8 mouse cellular contexts compared by ENCODE assay signal in genomic region chr6:145865886-145866851, GRCm38 (mm10). TPM values are rescaled to one million over a fixed set of nuclear protein-coding genes. Genes with fewer than 3 reads are reported as not detected.
DNase-seq lines count a peak whose midpoint lies in the region; ATAC-seq and TF ChIP-seq lines count a peak whose summit lies in the region.

No protein-coding gene starts in this region.

- no peaks in the 10 kb centered on the region for H3K4me1 ChIP-seq in G1E (ENCODE audit: insufficient read depth, low read depth, low read length)
- peaks cover 3% of the 10 kb centered on the region; the same call in 1 of the 2 replicates for H3K4me1 ChIP-seq in cerebellum, adult 2 months (ENCODE audit: control insufficient read depth, insufficient read depth, low read length)
- H3K4me1 ChIP-seq in hindbrain, embryonic 10.5 days (replicated peaks) = peaks cover 49% of the 10 kb centered on the region
- peaks cover 5% of the 10 kb centered on the region; the same call in 1 of the 2 replicates for H3K4me1 ChIP-seq in lung, embryonic 14.5 days (ENCODE audit: insufficient read depth)

- ATAC-seq in G1E (ENCODE audit: extremely low read depth, insufficient number of reproducible peaks, low FRiP score, poor library complexity, severe bottlenecking) = no peak
- peak; percentile 82 for ATAC-seq in lung, embryonic 14.5 days (ENCODE audit: insufficient read depth)

- DNase-seq in G1E (ENCODE audit: low spot score) = no peak
- DNase-seq in cerebellum, adult 2 months = peak; percentile 89 to 90
- peak; percentile 69 to 87 for DNase-seq in frontal cortex, adult 2 months (ENCODE audit: extremely low spot score in 1 of 2, low spot score in 1 of 2)
- DNase-seq in hindbrain, embryonic 10.5 days (ENCODE audit: low spot score) = peak; percentile 69
- peak; percentile 68 for DNase-seq in layer of hippocampus, adult 9-10 months (ENCODE audit: low spot score)
- peak; percentile 88 for DNase-seq in lung, embryonic 14.5 days
- peak; percentile 84 for DNase-seq in ovary, adult 18-20 months (ENCODE audit: low spot score)
- DNase-seq in urinary bladder, postnatal 25 days (ENCODE audit: low spot score) = peak; percentile 85

- peak overlapping the region; percentile 88 for H3K4me2 ChIP-seq in lung, embryonic 14.5 days

- peak overlapping the region; percentile 36; the same call in 1 of the 2 replicates for H3K4me3 ChIP-seq in G1E (ENCODE audit: low read depth, low read length)
- peak overlapping the region; percentile 95 for H3K4me3 ChIP-seq in cerebellum, adult 2 months (replicated peaks; ENCODE audit: insufficient read depth, low read depth, low read length)
- H3K4me3 ChIP-seq in hindbrain, embryonic 10.5 days = peak overlapping the region; percentile 70
- H3K4me3 ChIP-seq in lung, embryonic 14.5 days (ENCODE audit: low read depth, low read length) = peak overlapping the region; percentile 60

- H3K36me3 ChIP-seq in G1E (replicated peaks) = no peaks in the 10 kb centered on the region
- H3K36me3 ChIP-seq in hindbrain, embryonic 10.5 days = no peaks in the 10 kb centered on the region
- no peaks in the 10 kb centered on the region for H3K36me3 ChIP-seq in lung, embryonic 14.5 days (ENCODE audit: insufficient read depth)

- H3K27me3 ChIP-seq in G1E (ENCODE audit: insufficient read depth, low read length) = no peaks in the 10 kb centered on the region; the same call in 1 of the 2 replicates
- H3K27me3 ChIP-seq in cerebellum, adult 2 months (ENCODE audit: control insufficient read depth, insufficient read depth, low read length) = no peaks in the 10 kb centered on the region
- peaks cover 88% of the 10 kb centered on the region for H3K27me3 ChIP-seq in hindbrain, embryonic 10.5 days (ENCODE audit: insufficient read depth, poor library complexity, severe bottlenecking)
- peaks cover 60% of the 10 kb centered on the region for H3K27me3 ChIP-seq in lung, embryonic 14.5 days (ENCODE audit: insufficient read depth, low read length)

- peak; percentile 66 for TF ChIP-seq POLR2A in cerebellum, adult 2 months (IDR thresholded peaks at IDR 0.05; ENCODE audit: borderline replicate concordance, insufficient read depth, low read length)

- TF ChIP-seq CTCF in G1E (IDR thresholded peaks at IDR 0.05; ENCODE audit: low read depth, low read length) = no peak
- TF ChIP-seq CTCF in cerebellum, adult 2 months (IDR thresholded peaks at IDR 0.05; ENCODE audit: borderline replicate concordance, insufficient read depth, low read depth, low read length) = no peak
- no peak for TF ChIP-seq CTCF in lung, embryonic 14.5 days (IDR thresholded peaks at IDR 0.05; ENCODE audit: low read depth)

- H3K9me3 ChIP-seq in G1E (replicated peaks) = peaks cover 76% of the 10 kb centered on the region
- no peaks in the 10 kb centered on the region for H3K9me3 ChIP-seq in hindbrain, embryonic 10.5 days
- no peaks in the 10 kb centered on the region for H3K9me3 ChIP-seq in lung, embryonic 14.5 days (ENCODE audit: low read depth, low read length)

- H3K9ac ChIP-seq in lung, embryonic 14.5 days = peak overlapping the region; percentile 47

- under 1% methylated on average over 69 of the region's 69 CpGs for WGBS in cerebellum, adult 2 months
- WGBS in hindbrain, embryonic 10.5 days = under 1% methylated on average over 69 of the region's 69 CpGs
- under 1% methylated on average over 69 of the region's 69 CpGs for WGBS in lung, embryonic 14.5 days

- peak overlapping the region; percentile 99 for H3K27ac ChIP-seq in cerebellum, adult 2 months (ENCODE audit: insufficient read depth, low read length)
- peak overlapping the region; percentile 81 for H3K27ac ChIP-seq in hindbrain, embryonic 10.5 days
- H3K27ac ChIP-seq in lung, embryonic 14.5 days (ENCODE audit: low read depth) = peak overlapping the region; percentile 18; the same call in 1 of the 2 replicates

RNA-seq across cellular contexts. Expression of gene Bhlhe41, which starts 0.8 kb away (rescaled TPM):
- total RNA-seq in G1E (2014; fragmentation: Nextera tagmentation) (not detected in 2 replicates), G1E (2017) (0.11 TPM in 1 of 2 replicates, not detected in the other)
- polyA plus RNA-seq in G1E (2012) = 0.01 TPM in 1 of 2 replicates, not detected in the other
- 33.9 and 35.0 TPM in 2 replicates for polyA plus RNA-seq in cerebellum, adult 2 months (2012; rRNA removed)
- 20.6 and 25.2 TPM in 2 replicates for polyA plus RNA-seq in frontal cortex, adult 2 months (2012; rRNA removed)
- 1.2 TPM in 2 replicates for polyA plus RNA-seq in hindbrain, embryonic 10.5 days (2016; fragmentation: Nextera tagmentation; extraction: Ambion mirVana)
- polyA plus RNA-seq in lung, embryonic 14.5 days (2014; fragmentation: Nextera tagmentation; extraction: Ambion mirVana) = 0.53 and 1.1 TPM in 2 replicates

Comparison
In these comparisons a context has a peak if more than half of its experiments do, and no peak if none do; other contexts are left out.
1. H3K4me3 ChIP-seq: peak in every context shown above with its lines; median percentile 95 in cerebellum, adult 2 months; 70 in hindbrain, embryonic 10.5 days; 60 in lung, embryonic 14.5 days; 36 in G1E.
2. H3K27ac ChIP-seq: peak in every context shown above with its lines; median percentile 99 in cerebellum, adult 2 months; 81 in hindbrain, embryonic 10.5 days; 18 in lung, embryonic 14.5 days.